Mouse (Mus musculus) heart, adult 9 months (tissue): ENCODE results near the gene Fam240b.
"Not testable (repeated sequence)": the region's sequence is repeated elsewhere in the genome, so short reads cannot be mapped to it uniquely, and the experiment has no call there.

ENCODE experiments used
- DNase-seq, 2 experiments: peaks; one replicate each; pipeline ENCODE4 v3.0.0; 2022; ENCODE audit warnings: low spot score in 2 of 2

Gene Fam240b

DNA sequence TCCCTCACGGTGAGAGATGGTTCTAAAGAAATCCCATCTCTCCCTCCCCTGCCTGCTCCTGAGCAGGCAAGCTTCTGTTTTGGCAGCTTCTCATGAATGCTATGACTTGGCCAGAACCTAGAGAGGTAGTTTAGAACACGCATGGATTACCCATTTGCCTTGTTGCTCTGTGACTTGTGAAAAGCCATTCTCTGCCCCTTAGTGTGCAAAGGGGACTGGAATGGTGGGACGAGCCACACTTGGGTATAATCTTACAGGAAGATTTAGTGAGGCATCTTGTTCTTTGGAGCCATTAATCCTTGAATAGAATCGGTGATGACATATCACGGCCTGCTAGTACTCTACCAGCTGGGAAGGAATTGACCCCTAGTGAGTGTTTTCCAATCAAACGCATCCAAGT, at the start of gene Fam240b:
Gene Fam240b (minus strand): TSS at position 101 of the 400 bp plus-strand sequence.
- no peak for DNase-seq

DNA sequence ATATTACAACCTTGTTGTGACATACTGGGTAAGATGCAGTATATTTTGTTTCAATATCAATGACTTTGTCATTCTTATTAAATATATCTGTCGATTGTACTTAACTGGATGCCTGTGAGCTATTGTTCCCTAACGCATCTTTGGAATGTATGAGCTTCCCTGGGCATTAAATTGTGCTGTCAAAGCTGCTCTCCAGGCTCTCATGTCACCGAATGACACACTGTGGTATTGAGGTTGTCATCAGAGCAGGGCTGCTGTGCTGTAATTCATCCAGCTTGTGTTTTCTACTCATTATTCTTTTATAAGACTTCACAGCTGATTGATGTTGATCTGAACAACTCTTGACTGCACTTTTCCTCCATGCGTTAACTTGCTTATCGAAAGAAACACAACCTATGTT, 32.5 kb upstream of the Fam240b start:
- no peak for DNase-seq

DNA sequence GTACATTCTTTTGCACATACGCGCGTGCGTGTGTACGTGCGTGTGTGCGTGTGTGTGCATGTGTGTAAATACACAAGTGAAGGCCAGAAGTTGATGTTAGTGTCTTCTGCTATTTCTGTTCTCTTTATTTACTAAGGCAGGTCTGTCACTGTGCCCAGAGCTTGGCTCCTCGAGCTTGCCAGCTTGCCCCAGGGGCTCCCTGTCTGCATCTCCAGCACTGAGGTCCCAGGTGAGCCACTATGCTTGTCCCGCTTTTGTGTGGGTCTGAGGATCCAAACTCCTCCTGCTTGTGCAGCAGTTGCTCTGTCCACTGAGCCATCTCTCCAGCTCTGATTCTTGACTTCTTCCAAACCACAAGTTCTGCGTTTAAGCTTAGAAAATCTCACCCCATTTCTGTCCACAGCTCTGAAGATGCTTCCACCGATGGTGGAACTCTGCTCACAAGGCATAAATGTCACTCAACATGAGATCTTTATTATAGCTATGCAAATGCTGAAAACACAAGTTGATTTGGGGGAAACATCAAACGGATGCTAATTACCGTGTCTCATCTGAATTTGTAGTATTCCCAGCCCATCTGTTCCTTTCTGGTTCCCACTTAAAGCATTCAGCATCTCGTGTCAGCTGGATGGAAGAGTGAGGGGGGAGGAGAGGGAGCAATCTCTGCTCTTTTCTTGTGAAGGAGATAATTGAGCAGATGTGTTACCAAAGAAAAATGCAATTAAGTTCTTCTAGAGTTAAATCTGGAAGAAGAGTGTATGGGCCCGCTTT, 29.1 kb upstream of the Fam240b start:
- DNase-seq, result no peak

DNA sequence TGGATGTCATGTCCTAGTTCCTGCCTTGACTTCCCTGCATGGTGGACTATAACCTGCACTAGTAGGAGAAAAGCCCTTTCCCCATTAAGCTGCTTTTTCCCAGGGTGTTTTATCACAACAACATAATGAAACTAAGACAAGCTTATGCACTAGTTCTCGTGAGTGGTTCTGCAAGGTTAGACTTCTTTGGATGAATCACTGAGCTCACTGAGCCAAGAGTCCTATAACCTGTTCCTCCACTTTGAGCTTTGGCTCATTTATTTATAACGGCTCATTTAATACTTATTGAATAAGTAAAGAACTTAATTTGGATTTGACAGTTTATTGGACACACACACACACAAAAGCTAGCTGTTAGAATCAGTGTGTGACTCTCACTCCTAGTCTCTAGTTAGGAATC, 16.7 kb upstream of the Fam240b start:
- no peak for DNase-seq

DNA sequence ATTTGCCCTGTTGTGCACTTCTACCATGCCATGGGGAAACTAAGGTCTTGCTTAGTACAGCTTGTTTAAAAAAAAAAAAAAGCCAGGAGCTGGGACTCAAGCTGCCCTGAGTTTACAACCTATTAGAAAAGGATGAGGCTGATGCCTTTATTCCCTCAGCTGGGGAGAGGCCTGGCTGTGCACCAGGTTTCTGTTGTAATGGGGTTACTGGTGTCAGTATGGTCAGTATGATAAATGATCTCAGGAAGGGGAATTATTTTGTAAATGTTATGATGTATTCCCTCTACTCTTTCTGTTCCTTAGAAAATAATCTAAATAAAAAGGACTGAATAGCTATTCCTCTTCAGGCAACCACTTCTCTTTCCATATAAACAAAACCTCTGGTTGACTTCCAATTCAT, 14.0 kb upstream of the Fam240b start:
- no peak for DNase-seq

DNA sequence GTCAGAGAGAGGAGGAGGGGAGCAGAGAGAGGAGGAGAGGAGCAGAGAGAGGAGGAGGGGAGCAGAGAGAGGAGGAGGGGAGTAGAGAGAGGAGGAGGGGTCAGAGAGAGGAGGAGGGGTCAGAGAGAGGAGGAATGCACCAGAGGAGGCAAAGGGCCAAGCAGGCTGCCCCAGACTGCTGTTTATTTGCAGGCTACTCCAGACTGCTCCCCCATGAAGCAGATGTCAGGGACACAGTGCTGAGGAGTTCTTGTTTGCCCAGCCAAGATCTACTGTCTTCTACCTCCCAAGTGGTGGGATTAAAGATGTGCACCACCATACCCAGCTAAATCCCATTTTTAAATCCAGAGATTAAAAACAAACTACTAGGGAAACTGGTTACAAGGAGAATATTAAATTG, 9.8 kb upstream of the Fam240b start:
- DNase-seq, result no peak

DNA sequence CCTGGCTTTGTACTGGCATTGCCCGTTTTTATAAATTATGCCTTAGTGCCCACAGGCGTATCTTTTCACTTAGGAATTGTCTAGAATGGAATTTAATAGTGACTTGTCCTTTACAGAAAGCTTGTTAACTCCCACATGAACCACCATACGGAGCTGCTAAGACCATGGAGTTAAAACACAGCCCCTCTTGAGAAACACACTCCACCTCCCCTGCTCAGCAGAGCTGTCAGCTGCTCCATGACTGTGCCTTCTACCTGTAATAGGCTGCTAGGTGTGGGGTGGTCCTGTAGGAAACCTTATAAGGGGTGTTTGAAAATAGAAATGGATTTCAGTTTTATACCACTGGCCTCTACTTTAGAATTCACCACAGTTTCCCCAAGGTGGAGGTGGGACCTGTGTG, 5.2 kb upstream of the Fam240b start:
- no peak for DNase-seq

DNA sequence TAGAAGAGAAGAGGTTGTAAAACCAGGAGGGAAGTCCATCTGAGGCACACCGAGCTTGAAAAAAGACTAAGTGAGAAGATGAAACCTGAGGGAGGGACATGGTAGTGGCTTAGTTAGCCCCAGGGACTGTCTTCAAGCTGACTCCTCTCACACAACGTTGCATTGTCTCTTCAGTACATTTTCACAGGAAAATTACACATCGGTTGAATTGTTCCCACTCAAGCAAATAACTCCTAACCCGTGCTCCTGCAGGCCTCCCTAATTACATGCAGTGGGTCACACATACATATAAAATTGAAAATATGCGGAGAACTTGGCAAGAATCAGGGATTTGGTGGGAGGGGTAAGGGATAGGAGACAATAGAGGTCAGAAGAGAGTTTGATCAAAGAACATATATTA, 4.0 kb downstream of the Fam240b start:
- DNase-seq, result no peak

DNA sequence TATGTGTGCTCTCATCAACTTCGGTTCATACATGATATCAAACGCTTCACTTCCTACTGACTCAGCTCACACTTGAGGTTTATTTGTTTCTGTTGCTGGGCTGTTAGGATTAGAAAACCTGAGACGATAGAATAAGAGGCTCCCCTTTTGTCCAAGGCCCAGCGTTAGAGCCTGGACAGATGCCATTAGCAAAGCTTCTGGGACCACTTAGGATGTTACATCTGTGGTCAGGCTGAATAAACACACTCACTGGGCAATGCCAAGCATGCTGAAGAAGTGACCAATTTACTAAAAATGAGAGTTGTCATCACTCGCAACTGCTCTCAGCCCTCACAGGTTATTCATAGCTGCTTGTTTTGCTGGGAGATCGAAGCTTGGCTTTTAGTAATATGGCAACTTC, 7.7 kb downstream of the Fam240b start:
- DNase-seq, result no peak

DNA sequence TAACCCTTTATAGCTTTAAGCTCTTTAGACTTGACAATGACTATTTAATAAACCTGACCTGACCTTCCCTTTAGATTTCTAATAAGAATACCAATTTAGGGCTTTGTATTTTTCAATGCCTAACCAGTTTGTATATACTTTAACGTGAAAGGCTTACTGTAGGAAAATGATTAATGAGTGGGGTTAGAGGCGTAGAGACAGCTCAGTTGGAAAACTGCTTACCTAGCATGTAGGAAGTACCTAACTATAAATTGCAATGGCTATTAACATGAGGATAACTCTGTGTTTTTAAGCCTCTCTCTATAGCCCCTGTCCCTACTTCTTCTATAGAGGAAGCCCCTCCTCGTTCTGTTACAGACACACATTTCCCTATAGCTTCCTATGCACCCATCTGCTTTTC, 17.6 kb downstream of the Fam240b start:
- no peak for DNase-seq

DNA sequence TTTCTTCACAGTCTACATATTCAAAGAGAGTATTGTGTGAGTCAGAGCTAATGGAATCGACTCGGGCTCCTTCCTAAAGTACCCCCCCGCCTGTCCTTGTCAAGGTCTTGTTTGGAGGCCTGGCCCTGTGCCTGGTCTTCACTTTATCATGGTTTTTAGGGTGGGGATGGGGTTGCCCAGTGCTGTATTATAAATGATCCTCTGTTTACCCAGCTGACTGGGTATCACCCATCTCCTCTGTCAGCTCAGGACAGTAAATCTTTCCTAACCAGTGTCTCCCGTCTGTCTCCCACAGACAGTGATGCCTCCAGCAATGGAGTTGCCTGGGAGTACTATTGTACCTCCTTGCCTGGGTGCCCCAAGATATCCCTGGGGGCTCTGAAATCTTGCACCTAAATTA, 19.6 kb downstream of the Fam240b start:
- no peak for DNase-seq

DNA sequence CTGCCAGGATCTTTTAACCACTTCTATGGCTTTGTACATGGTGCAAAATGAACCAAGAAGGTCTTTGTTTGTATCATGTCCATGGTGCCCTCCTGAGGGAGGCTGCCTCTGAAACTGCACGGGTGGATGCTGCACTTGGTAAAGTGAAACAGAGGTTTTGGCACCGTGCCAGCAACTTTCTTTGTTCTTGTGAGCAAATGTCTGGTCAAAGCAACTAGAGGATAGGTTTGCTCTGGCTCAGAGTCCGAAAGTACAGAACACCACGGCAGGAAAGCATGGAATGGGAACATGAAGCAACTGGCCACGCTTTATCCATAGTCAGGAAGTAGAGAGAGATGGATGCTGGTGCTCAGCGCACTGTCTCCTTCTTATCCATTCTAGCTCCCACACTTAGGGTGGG, 29.7 kb downstream of the Fam240b start:
- no peak for DNase-seq

DNA sequence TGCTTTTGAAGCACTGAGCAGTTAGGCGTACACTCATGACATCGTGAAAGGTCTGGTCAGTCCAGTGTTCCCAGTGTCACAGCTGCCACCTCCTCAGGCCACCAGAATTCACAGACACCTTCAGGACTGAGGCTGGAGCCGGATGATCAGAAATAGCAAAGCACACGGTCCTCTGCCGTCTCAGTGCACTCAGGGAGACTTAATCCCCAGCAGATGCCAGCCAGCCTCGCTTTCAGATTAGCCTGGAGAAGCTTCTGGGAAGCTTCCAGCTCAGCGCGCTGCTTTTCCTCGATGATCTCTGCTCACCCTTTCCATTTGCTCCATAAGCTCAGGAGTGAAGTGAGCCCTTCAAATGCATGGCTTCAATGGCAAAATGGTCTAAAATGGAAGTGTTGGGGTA, 32.4 kb downstream of the Fam240b start:
- no peak for DNase-seq

DNA sequence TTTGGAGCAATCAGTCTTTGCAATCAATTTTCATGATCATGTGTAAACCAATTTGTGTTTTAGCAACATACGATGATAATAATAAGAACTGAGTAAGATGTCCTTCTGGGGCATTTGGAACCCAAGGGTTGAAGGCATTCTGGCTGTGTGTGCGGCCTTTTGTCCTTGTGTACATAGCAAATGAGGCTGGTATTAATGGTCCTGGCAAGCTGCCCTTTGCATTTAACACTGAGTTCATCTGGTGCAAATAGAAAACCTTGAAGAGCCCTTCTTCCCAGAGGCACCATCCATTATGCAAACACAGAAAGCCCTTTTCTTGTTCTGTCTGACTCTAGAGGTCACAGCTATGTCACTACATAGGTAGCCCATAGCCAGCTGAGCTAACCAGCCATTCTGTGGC, 35.0 kb downstream of the Fam240b start:
- no peak for DNase-seq

DNA sequence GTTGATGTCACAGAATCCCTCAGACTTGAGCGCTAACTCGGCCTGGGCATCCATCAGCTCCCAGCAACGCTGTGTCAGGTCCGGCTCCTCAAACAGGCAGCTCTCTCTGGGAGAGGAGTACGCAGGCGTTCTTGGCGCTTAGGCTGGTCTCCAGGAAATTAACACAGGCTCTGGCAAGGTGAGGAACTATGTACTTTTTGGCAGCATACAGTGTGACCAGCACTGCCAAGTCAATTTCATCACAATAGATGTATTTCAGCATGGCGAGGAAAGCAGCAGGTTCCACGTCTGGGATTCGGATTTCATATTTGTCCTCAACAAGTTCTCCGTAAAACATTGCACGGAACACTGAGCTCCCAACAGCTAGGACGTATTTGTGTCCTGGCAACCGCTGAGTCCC, 39.4 kb downstream of the Fam240b start:
- DNase-seq, result no peak

DNA sequence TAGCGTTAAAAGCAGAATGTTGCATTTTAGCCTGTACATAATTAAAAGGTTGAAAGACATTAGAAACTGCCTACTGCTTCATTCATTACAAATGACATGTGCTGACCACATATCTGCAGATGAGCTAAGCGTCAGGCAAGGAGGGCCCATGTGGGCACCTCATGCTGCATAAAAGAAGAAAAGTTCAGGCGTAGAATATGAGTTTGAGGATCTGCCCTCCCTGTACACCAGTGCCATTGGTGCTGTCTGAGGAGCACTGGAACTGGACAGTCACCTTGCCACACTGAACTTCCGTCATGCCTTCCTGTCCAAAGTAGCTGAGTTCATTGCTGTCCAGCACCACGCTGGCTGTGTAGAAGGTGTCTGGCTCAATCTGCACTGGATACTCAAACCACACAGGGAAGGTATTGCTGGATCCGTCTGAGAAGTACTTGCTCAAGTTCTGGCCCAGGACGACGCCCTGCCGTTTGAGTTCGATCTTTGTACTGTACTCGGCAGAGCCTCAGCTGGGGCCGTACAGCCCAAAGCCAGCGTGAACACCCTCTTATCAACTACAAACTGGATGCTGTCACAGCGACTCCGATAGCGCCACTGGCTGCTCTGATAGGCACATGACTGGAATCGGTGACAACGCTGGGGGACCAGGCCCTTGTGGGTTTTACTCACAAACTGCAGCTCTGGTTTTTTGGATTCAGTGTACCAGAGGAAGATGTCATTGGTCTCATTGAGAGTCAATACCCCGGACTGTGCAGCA, 40.2 kb downstream of the Fam240b start:
- DNase-seq, result not testable (repeated sequence)

DNA sequence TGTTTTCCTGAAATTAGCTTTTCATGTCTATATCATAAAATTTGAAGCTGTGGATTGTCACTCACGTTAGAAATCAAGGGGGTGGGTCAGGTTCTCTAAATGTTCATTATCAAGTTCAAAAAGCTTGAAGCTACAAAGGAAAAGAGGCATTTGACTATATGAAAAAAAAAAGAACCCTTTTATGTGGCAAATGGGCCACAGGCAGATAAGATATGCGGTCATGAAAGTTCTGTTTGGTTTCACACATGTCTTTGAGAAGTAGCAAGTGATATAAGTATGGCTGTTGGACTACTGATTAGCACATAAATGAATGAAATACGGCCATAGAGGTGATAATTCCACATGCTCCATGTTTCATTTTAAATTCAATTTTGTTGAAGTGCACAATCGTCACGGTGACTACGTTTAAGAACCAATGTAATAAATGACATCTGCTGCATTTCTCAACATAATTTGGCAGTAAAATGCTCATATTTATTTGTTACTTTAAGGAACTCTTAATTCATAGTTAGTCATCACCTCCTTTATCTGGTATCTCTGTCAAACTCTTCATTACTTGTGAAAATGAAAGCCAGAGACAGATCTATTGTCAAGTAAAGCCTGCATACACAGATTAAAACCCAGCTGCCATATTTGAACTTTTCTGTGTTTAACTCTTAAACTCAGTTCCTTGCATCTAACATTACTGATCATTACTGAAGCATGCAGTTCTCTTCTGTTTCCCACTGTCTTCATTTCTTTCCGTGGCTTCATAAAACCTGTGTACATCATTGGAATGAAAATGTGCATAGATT, 47.4 kb downstream of the Fam240b start:
- no peak for DNase-seq

DNA sequence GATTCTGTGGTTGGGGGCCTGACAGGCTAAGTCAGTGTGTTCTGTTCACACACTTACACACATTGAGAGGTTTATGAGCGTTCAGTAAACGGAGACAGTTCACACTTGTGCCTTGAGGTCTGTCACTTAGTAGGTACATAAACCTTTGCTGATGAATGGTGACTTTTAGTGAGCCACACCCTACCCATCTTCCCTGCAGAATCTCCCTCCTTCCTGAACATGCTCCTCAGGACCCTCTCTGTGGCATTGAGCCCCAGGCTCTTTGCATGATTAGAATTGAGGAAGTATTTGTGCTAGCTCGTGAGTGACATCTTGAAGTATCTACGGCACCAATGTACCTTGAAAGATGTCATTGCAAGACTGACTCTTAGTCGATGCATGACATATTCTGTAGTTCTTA, 48.9 kb downstream of the Fam240b start:
- no peak for DNase-seq

DNA sequence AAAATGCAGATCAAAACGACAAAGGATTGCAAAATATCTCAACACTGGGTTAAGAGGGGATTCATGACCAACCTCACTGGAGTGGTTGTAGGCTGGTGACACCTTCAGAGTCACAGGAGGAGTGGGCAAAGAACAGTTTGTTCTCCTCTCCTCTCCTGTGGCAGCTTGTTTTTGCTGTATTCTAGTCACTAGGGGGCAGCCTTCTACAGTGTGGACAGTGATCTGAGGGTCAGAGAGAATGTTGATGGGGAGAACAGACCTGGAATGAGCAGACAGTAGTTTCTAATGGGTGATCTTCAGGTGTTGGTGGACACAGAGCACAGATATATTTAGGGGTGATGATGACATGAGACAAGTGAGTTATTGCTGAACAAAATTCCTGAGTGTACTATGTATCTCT, 49.6 kb downstream of the Fam240b start:
- DNase-seq, result no peak

DNA sequence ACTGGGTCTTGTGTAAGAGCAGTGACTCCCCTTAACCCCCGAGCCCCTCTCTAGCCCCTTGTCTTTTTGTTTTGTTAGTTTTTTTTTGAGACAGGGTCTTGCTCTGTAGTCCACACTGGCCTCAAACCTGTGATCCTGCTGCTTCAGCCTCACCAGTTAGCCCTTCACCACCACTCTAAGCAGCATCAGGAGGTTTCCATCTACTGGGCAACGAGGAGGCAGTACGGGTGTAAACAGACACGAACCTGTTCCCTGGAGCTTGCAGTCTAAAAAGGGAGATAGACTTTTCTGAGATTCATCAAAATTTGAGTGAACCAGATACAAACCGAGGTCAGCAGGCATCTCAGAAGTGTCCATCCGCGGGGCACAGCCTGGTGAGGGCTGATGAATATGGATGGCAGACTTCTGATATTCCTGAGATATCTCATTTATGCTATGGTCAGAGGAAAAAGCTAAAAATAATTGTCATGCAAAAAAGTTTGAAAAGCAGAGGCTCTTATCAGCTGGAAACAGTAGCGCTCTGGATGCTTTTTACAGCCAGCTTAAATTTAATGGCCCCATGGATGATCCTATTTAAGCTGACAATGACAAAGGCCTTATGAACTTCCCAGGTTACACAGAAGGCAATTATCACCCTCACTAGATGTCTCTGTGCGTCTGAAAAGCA, 52.2 kb downstream of the Fam240b start:
- no peak for DNase-seq

DNA sequence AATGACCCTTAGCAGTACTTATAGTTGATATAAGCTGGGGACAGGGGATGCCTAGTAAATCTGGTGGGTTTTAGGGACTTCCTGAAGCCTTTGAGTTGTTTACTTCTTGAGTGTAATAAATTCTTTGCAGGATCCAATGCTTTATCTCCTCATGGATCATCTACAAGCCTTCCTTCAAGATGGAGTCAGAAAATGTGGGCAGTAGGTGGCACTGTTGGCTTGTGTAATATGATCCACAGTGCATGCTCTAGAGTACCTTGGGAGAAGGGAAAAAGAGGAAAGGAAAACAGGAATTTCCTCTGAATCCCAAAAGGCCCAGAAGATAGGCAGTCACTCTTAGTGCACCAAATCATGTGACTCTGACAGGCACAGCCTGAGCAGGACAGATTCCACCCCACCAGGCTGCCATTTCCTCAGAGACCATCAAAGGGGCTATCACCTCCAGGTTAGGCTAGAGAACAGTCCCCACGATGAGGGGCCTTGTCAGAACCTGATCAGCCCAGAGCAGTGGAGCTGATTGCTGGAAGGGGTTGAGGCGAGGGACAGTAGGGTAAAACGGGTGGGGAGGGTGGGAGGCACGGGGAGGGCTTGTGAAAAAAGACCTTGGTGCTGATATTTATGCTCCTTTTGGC, 54.2 kb downstream of the Fam240b start:
- no peak for DNase-seq

DNA sequence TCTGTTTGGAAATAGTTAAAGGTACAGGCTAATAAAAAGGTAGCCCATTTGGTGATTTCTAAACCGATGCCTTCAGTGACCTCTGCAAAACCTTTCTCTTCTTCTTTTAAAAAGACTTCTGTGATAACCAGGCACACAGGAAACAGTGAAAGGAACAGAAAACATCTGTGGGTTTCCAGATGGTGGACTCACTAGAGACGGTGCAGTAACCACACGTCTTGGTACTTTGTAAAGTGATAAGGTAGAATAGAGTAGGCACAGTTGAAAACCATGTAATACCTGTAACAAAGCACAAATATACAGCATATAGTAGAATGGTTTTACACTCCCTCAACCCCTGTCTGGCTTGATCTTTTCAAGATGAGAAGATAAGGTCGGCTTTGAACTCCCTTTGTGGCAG, 57.0 kb downstream of the Fam240b start:
- no peak for DNase-seq
